Mouse (Mus musculus): ENCODE results near the gene Sowahc. TPM values are rescaled to one million over a fixed set of nuclear protein-coding genes. Genes with fewer than 3 reads are reported as not detected.

Gene Sowahc
- total and polyA plus RNA-seq, 3 experiments, result not detected

DNA sequence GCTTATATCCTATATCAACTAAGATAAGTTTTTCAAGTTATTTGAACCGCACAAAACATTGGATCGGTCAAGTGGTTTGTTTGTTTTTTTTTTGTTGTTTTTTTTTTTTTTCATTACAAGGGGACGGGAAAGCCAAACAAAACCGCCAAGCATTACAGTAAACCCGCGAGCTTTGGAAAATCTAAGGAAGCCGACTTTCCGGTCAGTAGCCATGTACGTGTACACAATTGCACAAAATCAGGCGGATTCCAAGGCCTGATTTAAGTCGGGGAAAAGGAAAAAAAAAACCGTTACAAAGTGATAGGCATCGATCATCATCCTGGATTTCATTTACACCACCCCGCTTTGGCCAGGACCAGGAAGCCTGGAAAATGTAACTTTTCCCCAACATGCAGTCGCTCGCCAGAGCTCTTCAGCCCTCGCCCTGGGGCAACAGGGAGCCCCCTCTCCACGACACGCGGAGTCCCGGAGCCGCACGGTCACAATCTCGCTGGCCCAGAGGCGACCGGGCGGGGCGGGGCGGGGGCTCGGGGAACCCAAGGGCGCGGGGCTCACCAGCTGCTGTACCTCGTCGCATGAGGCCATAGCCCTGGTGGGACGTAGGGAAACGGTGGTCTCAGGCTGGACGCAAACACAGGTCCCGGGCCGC lies 805 bp upstream of the Sowahc start:
- DNase-seq (ENCODE audit: low read depth, low spot score), result no peak
- H3K79me2 ChIP-seq (ENCODE audit: control insufficient read depth, insufficient read depth, low read length, poor library complexity), result no peaks in the 10 kb centered on the region
- no peak overlapping the region for H3K9ac ChIP-seq (ENCODE audit: control insufficient read depth, low read depth, low read length, poor library complexity, severe bottlenecking)
- no peak overlapping the region for H3K4me3 ChIP-seq (ENCODE audit: control insufficient read depth in 1 of 2, insufficient read depth in 1 of 2, low read depth in 2 of 2, low read length in 2 of 2)
- peaks cover 2 to 3% of the 10 kb centered on the region in 2 experiments; a peak in 1 of 4 replicates for H3K27me3 ChIP-seq (ENCODE audit: control insufficient read depth in 1 of 2, insufficient read depth in 2 of 2, low read length in 2 of 2)
- TF ChIP-seq TBP (IDR thresholded peaks at IDR 0.05; ENCODE audit: low read depth, low read length), result no peak
- TF ChIP-seq USF2 (IDR thresholded peaks at IDR 0.05; ENCODE audit: borderline replicate concordance in 1 of 2, insufficient read depth in 1 of 2, low read depth in 1 of 2, low read length in 2 of 2), result no peak
- no peak for TF ChIP-seq TCF12 (IDR thresholded peaks at IDR 0.05; ENCODE audit: low read depth, low read length)
- no peak for TF ChIP-seq ZNF384 (IDR thresholded peaks at IDR 0.05; ENCODE audit: low read depth, low read length)
- TF ChIP-seq MXI1 (IDR thresholded peaks at IDR 0.05; ENCODE audit: low read depth, low read length), result no peak
- H3K9me3 ChIP-seq (replicated peaks; ENCODE audit: insufficient read depth, low read length), result no peaks in the 10 kb centered on the region
- H3K27ac ChIP-seq (ENCODE audit: control insufficient read depth, low read depth, low read length), result no peak overlapping the region
- no peaks in the 10 kb centered on the region for H3K4me1 ChIP-seq (ENCODE audit: control insufficient read depth in 1 of 2, insufficient read depth in 2 of 2, low read length in 2 of 2)
- H3K36me3 ChIP-seq (ENCODE audit: control insufficient read depth in 1 of 2, insufficient read depth in 2 of 2, low read length in 2 of 2), result no peaks in the 10 kb centered on the region

DNA sequence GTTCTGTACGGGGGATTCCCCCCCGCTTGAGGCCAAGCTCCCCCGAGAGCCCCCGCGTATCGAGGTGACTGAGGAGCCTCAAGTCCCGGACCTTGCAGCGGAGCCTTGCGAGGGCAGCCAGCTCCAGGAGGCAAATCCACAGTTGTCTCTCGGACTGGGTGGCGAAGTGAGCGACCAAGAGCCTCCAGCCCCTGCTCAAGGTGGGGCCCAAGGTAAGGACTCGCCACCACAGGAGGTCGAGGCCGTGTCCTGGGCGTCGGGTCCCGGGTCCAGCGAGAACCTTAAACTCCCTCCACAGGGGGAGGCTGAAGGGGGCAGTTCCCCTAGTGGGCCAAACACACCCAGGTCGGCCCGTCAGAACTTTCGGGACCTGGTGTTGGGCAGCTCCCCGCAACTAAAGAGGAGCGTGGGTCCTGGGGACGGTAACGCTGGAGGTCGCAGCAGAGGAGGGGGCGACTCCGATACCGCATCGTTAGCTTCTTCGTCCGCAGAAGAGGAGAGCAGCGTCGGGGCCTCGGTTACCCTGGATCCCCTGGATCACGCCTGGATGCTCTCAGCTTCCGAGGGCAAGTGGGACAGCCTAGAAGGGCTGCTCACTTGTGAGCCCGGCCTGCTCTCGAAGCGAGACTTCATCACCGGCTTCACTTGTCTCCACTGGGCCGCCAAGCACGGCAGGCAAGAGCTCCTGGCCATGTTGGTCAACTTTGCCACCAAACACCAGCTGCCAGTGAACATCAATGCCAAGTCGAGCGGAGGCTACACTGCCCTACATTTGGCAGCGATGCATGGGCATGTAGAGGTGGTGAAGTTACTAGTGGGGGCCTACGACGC lies 733 bp downstream of the Sowahc start:
- no peak for DNase-seq (ENCODE audit: low read depth, low spot score)
- H3K79me2 ChIP-seq (ENCODE audit: control insufficient read depth, insufficient read depth, low read length, poor library complexity), result no peaks in the 10 kb centered on the region
- no peak overlapping the region for H3K9ac ChIP-seq (ENCODE audit: control insufficient read depth, low read depth, low read length, poor library complexity, severe bottlenecking)
- no peaks in the 10 kb centered on the region for H3K4me1 ChIP-seq (ENCODE audit: control insufficient read depth in 1 of 2, insufficient read depth in 2 of 2, low read length in 2 of 2)
- no peak overlapping the region for H3K27ac ChIP-seq (ENCODE audit: control insufficient read depth, low read depth, low read length)
- peaks cover 3% of the 10 kb centered on the region in 2 experiments; a peak in 2 of 4 replicates for H3K27me3 ChIP-seq (ENCODE audit: control insufficient read depth in 1 of 2, insufficient read depth in 2 of 2, low read length in 2 of 2)
- H3K36me3 ChIP-seq (ENCODE audit: control insufficient read depth in 1 of 2, insufficient read depth in 2 of 2, low read length in 2 of 2), result no peaks in the 10 kb centered on the region
- no peak overlapping the region for H3K4me3 ChIP-seq (ENCODE audit: control insufficient read depth in 1 of 2, insufficient read depth in 1 of 2, low read depth in 2 of 2, low read length in 2 of 2)
- H3K9me3 ChIP-seq (replicated peaks; ENCODE audit: insufficient read depth, low read length), result no peaks in the 10 kb centered on the region
- TF ChIP-seq ZC3H11A (IDR thresholded peaks at IDR 0.05; ENCODE audit: low read depth, low read length) (no peak), MEF2A (IDR thresholded peaks at IDR 0.05; ENCODE audit: extremely low read depth, insufficient replicate concordance, low read depth, low read length, poor library complexity, severe bottlenecking) (no peak), MYC (IDR thresholded peaks at IDR 0.05; ENCODE audit: low read depth, low read length) (no peak), BHLHE40 (IDR thresholded peaks at IDR 0.05; ENCODE audit: borderline replicate concordance, low read depth, low read length) (no peak), POLR2AphosphoS2 (IDR thresholded peaks at IDR 0.05; ENCODE audit: low read length) (no peak), CHD1 (IDR thresholded peaks at IDR 0.05; ENCODE audit: low read depth, low read length) (no peak), ZKSCAN1 (IDR thresholded peaks at IDR 0.05; ENCODE audit: low read depth, low read length) (no peak), ELF1 (IDR thresholded peaks at IDR 0.05; ENCODE audit: low read depth, low read length) (no peak), UBTF (IDR thresholded peaks at IDR 0.05; ENCODE audit: borderline replicate concordance, insufficient read depth, low read depth, low read length) (no peak), NRF1 (IDR thresholded peaks at IDR 0.05; ENCODE audit: insufficient read depth, low read depth, low read length, poor library complexity, severe bottlenecking) (no peak)
